Mouse (Mus musculus): Measurements from ENCODE around the gene Olfr560.
A peak's percentile ranks its signal among the peaks of the same experiment; 100 is the strongest.

Gene Olfr560

DNA sequence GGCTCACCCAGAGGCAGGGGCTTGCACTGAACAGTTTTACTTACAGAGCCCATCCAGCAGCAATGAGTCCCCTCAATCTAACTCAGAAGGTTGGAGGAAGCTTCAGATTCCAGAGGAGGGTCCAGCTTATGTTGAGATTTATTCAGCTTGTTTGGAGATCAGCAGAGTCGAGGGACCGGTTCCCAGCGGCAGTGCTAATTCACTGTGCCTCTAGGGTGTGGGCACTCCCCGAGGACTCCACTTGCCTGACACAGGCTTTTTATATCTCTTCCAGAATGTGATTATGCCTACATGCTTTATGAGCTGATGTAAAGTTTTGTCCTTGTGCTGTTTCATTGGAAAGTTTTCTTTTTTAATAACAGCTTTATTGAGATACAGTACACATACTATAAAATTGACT, at the start of gene Olfr560, which contains the start of gene Olfr78:
Gene Olfr560, minus strand, starts transcription at position 101 of the 400 bp plus-strand sequence.
Gene Olfr78, minus strand, starts transcription at position 206 of the 400 bp plus-strand sequence.
- H3K27me3 ChIP-seq (ENCODE audit: control insufficient read depth, insufficient read depth, low read length, poor library complexity, severe bottlenecking): no peaks in the 10 kb centered on the region
- no peak for DNase-seq (ENCODE audit: low read depth, low spot score)
- H3K36me3 ChIP-seq (ENCODE audit: control insufficient read depth, insufficient read depth, low read length, poor library complexity, severe bottlenecking): no peaks in the 10 kb centered on the region

DNA sequence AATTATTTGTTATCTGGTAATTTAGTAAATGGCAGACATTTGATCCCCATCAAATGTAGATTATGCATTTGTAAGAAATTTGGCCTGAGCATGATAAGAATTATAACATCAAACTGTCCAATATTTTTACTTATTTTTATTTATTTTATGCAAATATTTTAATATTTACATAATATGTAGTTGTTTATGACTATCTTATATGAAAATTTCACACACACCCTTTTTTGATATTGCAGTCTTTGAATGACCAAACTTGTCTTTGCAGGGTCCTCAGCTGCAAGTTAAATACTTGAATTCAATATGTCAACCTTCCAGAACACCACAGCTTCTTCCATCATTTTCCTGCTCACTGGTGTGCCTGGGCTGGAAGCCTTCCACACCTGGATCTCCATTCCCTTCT, 44.0 kb upstream of the Olfr560 start, which contains the start of gene Olfr564:
Gene Olfr564, plus strand, starts transcription at position 301 of the 400 bp plus-strand sequence.
- Histone ChIP-seq H3K27me3 (ENCODE audit: control insufficient read depth, insufficient read depth, low read length, poor library complexity, severe bottlenecking) (no peaks in the 10 kb centered on the region), H3K36me3 (ENCODE audit: control insufficient read depth, insufficient read depth, low read length, poor library complexity, severe bottlenecking) (no peaks in the 10 kb centered on the region)
- no peak for DNase-seq (ENCODE audit: low read depth, low spot score)

DNA sequence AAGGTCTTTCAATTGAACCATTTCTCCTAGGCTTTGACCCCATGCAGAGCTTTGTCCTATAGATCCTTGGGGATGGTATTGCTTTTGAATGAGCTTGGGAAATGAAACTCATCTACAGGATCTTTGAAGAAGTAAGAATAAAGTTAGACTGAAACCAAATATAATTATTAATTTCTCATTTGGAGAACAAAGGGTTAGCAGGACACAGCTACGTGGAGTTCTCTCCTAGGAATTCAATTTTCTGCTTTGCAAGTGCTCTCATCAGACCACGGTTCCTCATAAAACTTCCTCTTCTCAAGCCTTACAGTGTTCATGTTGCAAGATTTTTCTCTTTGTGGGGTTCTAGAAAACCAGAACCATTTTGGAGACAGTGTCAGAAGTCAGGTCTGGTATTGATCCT, 11.8 kb upstream of the Olfr560 start, which contains the start of gene Olfr561:
Gene Olfr561, plus strand, starts transcription at position 301 of the 400 bp plus-strand sequence.
- no peak for DNase-seq (ENCODE audit: low read depth, low spot score)
- H3K36me3 ChIP-seq (ENCODE audit: control insufficient read depth, insufficient read depth, low read length, poor library complexity, severe bottlenecking): no peaks in the 10 kb centered on the region
- no peaks in the 10 kb centered on the region for H3K27me3 ChIP-seq (ENCODE audit: control insufficient read depth, insufficient read depth, low read length, poor library complexity, severe bottlenecking)

GRCm38 (mm10) chr7:102752086-102752485, 7.1 kb downstream of the Olfr560 start:
- DNase-seq (ENCODE audit: low read depth, low spot score): peak; percentile 5
- Histone ChIP-seq H3K36me3 (ENCODE audit: control insufficient read depth, insufficient read depth, low read length, poor library complexity, severe bottlenecking) (no peaks in the 10 kb centered on the region), H3K27me3 (ENCODE audit: control insufficient read depth, insufficient read depth, low read length, poor library complexity, severe bottlenecking) (no peaks in the 10 kb centered on the region)

- DNase-seq (ENCODE audit: low read depth, low spot score): no peak
- Histone ChIP-seq H3K27me3 (ENCODE audit: control insufficient read depth, insufficient read depth, low read length, poor library complexity, severe bottlenecking) (no peaks in the 10 kb centered on the region), H3K36me3 (ENCODE audit: control insufficient read depth, insufficient read depth, low read length, poor library complexity, severe bottlenecking) (no peaks in the 10 kb centered on the region)
Observed at GRCm38 (mm10) chr7:102737705-102738104, 21.5 kb downstream of the Olfr560 start.

DNA sequence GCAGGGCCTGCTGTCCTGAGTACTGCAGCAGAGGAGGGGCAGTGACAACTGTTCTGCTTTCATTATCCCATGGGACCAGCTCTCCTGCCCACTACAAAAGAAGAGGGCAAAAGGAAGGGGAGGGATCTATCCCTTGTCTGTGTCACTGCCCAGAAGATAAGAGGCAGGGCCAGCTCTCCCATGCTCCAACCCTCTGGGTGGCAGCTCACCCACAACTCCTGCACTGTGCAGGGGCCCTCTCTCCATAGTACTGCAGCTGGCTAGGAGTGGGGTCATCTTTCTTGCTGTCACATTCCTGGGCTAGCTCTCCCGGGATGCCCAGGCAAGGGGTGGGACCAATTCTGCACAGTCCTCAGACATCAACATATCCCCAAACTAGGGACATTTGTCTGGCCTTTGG, 25.4 kb downstream of the Olfr560 start:
- no peaks in the 10 kb centered on the region for H3K27me3 ChIP-seq (ENCODE audit: control insufficient read depth, insufficient read depth, low read length, poor library complexity, severe bottlenecking)
- no peaks in the 10 kb centered on the region for H3K36me3 ChIP-seq (ENCODE audit: control insufficient read depth, insufficient read depth, low read length, poor library complexity, severe bottlenecking)

GRCm38 (mm10) chr7:102727391-102727790, 31.8 kb downstream of the Olfr560 start, which contains the start of gene Olfr559:
TSS of gene Olfr559 (minus strand) at chr7:102727491.
- Histone ChIP-seq H3K36me3 (ENCODE audit: control insufficient read depth, insufficient read depth, low read length, poor library complexity, severe bottlenecking) (no peaks in the 10 kb centered on the region), H3K27me3 (ENCODE audit: control insufficient read depth, insufficient read depth, low read length, poor library complexity, severe bottlenecking) (no peaks in the 10 kb centered on the region)
- DNase-seq (ENCODE audit: low read depth, low spot score): no peak

More for the DNA sequence above, 25.4 kb downstream of the Olfr560 start:
- DNase-seq (ENCODE audit: low read depth, low spot score): no peak

GRCm38 (mm10) chr7:102718970-102719369, 40.2 kb downstream of the Olfr560 start, which contains the start of gene Olfr33:
TSS of gene Olfr33 (minus strand) at chr7:102719070.
- no peak for DNase-seq (ENCODE audit: low read depth, low spot score)

DNA sequence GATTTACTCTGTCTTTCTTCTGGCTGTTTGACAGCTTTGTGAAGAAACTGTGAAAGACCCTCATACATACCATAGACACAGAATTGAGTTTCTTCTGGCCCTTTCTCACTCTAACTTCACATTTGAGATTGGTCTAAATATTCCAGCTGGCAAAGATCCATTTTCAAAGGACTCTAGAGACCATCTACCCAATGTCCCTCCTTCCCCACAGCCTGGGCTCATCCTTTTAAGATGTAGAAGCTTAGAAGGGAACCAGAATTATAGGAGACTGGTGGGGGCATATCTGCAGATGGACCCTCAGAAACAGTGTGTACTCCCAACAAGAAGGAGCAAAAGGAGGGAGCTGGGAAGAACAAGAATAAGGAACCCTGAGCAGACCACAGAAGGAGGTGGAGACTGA, 57.3 kb downstream of the Olfr560 start, which contains the start of gene Olfr558:
Gene Olfr558, plus strand, starts transcription at position 301 of the 400 bp plus-strand sequence.
- H3K36me3 ChIP-seq (ENCODE audit: control insufficient read depth, insufficient read depth, low read length, poor library complexity, severe bottlenecking): no peaks in the 10 kb centered on the region
- H3K27me3 ChIP-seq (ENCODE audit: control insufficient read depth, insufficient read depth, low read length, poor library complexity, severe bottlenecking): no peaks in the 10 kb centered on the region
- no peak for DNase-seq (ENCODE audit: low read depth, low spot score)

More at GRCm38 (mm10) chr7:102718970-102719369, 40.2 kb downstream of the Olfr560 start, which contains the start of gene Olfr33:
- H3K27me3 ChIP-seq (ENCODE audit: control insufficient read depth, insufficient read depth, low read length, poor library complexity, severe bottlenecking): no peaks in the 10 kb centered on the region
- no peaks in the 10 kb centered on the region for H3K36me3 ChIP-seq (ENCODE audit: control insufficient read depth, insufficient read depth, low read length, poor library complexity, severe bottlenecking)
